Mouse (Mus musculus) adipocyte (in vitro differentiated cells): Measurements from ENCODE around the gene Morn4.
A peak's percentile ranks its signal among the peaks of the same experiment; 100 is the strongest.
"Not testable (repeated sequence)": the region's sequence is repeated elsewhere in the genome, so short reads cannot be mapped to it uniquely, and the experiment has no call there.

Source experiments
- DNase-seq: peaks from one replicate; pipeline ENCODE4 v3.0.0-alpha.2; 2016; ENCODE audit warnings: low spot score

The Morn4 gene

GRCm38 (mm10) chr19:42085690-42086089, 467 bp downstream of the Morn4 start:
- no peak for DNase-seq

- not testable (repeated sequence) for DNase-seq
Measured at GRCm38 (mm10) chr19:42081613-42082012, 4.5 kb downstream of the Morn4 start.

- DNase-seq = no peak
Measured at GRCm38 (mm10) chr19:42080469-42080868, 5.7 kb downstream of the Morn4 start.

- DNase-seq = no peak
Measured at GRCm38 (mm10) chr19:42079950-42080349, 6.2 kb downstream of the Morn4 start.

GRCm38 (mm10) chr19:42079006-42079405, 7.2 kb downstream of the Morn4 start:
- no peak for DNase-seq

- no peak for DNase-seq
Measured at GRCm38 (mm10) chr19:42078566-42078965, 7.6 kb downstream of the Morn4 start.

GRCm38 (mm10) chr19:42075992-42076391, 10.2 kb downstream of the Morn4 start:
- DNase-seq = no peak

GRCm38 (mm10) chr19:42075051-42075450, 11.1 kb downstream of the Morn4 start:
- peak; percentile 69 for DNase-seq

DNA sequence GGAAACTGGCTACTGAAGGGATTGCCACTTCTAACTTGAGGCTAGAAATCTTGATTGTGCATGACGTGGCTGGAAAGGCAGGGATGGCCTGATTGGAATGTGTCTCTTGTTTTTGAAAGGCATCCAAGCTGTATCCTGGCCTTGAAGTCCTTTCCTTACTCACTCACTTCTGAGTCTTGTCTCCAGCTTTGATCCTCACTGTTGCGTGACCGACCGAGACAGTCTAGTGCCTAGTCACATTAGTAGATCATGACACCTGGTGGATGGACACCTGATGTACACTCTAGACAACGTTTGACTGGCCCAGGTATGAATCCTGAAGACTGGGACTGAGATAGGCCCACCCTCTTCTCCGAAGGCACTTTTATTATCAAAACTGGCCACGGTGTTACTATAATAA, 13.4 kb downstream of the Morn4 start:
- no peak for DNase-seq

DNA sequence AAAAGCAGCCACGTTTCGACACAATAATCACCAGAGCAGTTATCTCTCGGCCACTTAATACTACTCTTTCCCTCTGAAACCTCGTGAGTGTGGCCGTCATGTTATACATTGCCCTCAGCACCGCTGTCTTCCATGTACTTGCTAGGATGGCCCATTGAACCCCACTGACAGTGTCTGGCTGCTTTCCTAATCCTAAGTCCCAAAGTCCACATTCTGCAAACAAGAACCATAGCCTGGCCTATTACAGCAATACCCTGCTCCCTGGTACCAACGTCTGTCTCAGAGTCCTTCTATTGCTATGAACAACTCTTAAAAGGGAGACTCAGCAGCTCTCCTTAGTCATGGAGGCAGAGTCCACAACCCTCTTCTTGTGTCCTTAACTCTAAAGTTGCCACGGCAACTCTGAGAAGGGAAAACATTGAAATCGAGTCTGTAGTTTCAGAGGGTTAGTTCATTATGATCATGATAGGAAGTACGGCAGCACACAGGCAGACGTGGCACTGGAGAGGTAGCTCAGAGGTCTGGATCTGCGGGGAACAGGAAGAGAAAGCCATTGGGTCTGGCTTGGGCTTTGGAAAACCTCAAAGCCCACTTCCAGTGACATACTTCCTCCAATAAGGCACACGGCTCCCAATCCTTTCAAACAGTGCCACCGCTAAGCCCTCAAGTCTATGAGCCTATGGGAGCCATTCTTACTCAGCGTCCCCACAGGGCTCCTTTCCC, 14.1 kb downstream of the Morn4 start:
- DNase-seq = no peak

DNA sequence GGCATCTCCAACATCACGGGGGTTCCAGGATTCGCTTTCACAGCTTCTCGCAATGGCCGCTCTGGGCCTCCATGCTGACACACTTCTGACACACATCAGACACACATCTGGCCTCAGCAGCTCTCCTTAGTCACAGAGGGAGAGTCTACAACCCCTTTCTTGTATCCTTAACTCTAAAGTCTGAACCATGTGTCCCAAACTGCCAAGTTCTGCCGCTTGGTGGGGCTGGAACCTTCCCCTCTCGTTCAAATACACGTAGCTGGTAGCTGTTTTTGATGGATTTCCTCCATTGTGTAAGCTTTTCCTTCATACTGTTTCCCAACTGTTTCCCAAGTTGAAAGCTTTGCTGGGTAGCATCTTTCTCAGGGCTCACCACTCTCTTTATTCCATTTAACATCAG, 14.9 kb downstream of the Morn4 start:
- peak; percentile 41 for DNase-seq

- peak; percentile 65 for DNase-seq
Measured at GRCm38 (mm10) chr19:42069241-42069525, 17.0 kb downstream of the Morn4 start.

DNA sequence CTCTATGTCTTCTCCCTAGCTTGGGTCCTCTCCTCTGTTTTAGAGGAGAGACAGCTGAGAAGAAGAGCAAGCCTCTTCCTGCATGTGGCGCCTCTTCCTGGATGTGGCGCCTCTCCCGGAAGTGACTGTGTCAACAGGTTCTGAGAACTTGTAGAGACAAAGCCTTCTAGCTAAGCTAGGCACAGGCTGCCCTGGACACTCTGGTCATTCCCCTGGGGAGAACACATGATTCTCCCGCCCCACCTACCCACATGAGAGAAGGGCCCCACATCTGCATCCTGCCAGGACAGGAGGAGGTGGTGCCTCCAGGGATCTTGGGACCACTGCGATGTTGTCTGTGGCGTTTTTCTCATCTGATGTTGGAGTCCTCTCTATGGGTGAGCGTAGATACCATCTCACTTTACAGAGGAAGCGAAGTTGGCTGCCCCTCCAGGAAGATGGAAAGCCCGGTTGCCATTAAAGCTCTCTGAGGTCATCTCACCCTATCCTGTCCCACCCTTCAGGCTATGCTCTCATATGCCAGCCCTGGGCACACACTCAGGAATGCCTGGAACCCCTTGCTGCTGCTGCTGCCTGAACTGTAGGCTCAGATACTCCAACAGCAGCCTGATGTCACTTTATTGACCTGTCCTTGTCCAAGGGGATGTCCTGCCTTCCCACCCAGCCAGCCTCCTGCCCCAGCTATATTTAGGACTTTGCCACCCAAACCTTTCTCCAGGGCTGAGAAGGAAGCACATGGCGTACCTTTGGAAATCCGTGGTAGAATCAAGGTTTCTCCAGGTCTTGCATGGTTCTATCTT, 17.5 kb downstream of the Morn4 start:
- DNase-seq = no peak

GRCm38 (mm10) chr19:42061443-42061842, 24.7 kb downstream of the Morn4 start:
- DNase-seq = no peak

- DNase-seq = no peak
Measured at GRCm38 (mm10) chr19:42058426-42058825, 27.7 kb downstream of the Morn4 start.

DNA sequence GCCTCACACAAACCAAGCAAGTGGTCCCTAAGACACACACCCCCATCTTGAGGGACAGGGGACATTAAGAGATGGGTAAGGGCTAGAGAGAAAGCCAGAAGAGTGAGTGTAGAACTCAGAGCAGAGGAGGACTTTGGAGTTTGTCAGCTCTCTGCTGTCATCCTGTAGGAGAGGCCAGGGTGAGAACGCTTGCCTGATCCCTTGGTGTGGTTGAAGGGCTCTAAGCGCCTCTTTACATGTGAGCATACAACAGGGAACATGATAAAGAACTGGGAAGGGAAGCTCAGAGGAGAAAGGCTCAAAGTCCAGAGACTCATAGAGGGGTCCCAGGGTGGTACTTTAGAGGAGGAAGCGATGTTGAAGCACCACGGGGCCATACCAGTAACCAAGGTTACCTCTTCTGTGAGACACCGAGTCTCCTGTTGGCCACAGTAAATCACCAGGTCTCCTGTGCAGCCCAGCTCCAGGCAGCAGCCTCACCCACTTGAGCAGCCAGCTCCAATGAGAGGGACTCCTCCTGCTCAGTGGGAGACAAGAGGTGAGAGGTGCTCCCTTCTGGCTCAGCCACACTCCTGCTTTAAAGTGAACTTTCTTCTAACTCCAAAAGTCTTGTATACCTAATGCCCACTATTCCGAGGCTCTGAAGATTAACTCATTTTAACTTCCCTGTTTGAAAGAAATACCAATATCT, 29.3 kb downstream of the Morn4 start:
- no peak for DNase-seq

DNA sequence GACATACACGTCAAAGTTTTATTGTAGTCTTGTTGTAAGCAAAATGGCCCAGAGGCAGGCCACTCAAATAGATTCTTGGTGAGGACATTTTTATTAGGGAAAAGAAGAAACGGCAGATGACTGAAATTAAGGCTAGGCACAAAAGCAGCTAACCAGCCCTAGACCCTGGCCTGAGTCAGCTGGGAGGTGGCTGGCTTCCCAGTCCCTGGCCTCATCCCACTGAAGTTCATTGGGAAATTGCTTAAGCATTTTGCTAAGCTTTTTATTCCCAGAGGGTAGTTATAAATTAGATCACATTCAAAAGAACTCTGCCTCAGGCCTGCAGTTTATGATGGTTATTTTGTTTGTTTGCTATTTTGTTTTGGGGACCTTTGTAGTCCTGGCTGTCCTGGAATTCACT, 30.3 kb downstream of the Morn4 start:
- DNase-seq = peak; percentile 89

GRCm38 (mm10) chr19:42054255-42054654, 31.9 kb downstream of the Morn4 start:
- DNase-seq = peak; percentile 68

GRCm38 (mm10) chr19:42051948-42052347, 34.2 kb downstream of the Morn4 start, which contains the start of gene 4933411K16Rik:
TSS of gene 4933411K16Rik (plus strand) at chr19:42052248.
- DNase-seq = no peak

DNA sequence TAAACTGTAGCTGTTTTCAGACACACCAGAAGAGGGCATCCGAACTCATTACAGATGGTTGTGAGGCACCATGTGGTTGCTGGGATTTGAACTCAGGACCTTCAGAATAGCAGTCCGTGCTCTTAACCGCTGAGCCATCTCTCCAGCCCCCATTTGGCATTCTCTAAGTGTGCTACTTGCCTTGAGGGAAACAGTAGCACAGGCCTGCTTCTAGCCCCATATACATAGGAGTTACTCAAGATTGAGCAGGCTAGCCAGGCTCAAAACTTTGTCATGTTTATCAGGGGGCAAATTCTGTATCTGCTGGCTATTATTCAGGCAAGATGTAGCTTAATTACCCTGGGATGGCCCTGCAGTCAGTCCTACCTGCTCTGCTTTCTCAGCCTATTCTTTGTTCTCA, 34.8 kb downstream of the Morn4 start:
- DNase-seq = no peak

DNA sequence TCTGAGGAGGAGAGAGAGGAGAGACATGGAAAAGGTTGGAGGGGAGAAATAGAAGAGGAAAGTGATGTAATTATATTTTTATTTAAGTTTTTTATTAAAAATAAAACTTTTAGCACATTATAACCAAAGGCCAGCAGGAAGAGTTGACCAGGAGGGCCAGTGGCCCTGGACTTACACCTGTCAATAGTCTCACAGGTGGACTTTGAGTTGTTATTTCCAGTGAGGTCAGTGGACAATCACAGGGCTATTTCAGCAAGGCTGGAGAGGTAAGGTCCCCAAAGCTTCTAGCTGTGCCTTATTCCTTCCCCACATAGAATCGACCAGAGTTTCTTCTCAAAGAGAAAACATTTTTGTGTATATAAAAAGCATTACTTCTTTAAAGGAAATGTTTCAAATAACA, 35.9 kb downstream of the Morn4 start:
- DNase-seq = no peak

- peak; percentile 69 for DNase-seq
Measured at GRCm38 (mm10) chr19:42045269-42046102, 40.7 kb downstream of the Morn4 start, which contains the start of gene Hoga1. TSS of gene Hoga1 (plus strand) at chr19:42045610.
